Mouse (Mus musculus) MEL-GATA-1-ER (cell line): ENCODE data around the gene Tnfrsf9.

Source experiments
- DNase-seq: peaks from one replicate; pipeline ENCODE4 v3.0.0-alpha.2; 2012; ENCODE audit warnings: low read depth; ENCODE audit errors: extremely low read depth

Tnfrsf9 gene

DNA sequence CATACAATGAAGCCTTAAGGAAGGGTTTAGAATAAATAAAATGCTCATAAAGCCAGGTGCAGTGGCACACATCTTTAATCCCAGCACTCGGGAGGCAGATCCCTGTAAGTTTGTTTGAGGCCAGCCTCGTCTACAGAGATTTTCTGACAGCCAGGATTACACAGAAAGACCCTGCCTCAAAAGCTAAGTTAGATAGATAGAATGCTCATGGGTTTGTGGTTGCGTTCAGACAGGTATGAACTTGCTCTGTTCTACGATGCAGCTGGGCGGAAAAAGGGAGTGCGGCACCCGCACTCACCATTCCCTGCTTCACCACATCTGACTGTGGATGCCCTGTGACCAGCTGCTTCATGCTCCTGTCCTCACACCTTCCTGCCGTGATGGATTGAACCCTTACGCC lies 65.1 kb downstream of the Tnfrsf9 start:
- DNase-seq, result no peak

DNA sequence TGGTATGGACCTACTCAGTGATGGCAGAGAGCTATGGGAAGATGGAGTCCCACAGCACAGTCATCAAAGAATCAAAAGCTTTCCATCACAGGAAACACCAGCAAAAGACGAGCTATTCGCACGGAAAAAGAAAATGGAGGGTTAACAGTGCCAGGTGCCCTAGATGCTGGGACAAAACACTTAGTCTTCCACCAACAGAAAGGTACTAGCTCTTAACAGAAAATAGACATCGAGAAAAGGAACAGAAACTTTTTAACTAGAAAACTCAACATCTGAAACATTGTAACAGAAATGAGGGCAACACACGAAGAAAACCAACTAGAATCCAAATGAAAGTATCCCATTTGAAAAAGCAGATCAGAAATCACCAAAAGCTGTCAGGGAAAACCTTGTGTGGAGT lies 65.8 kb downstream of the Tnfrsf9 start:
- no peak for DNase-seq

DNA sequence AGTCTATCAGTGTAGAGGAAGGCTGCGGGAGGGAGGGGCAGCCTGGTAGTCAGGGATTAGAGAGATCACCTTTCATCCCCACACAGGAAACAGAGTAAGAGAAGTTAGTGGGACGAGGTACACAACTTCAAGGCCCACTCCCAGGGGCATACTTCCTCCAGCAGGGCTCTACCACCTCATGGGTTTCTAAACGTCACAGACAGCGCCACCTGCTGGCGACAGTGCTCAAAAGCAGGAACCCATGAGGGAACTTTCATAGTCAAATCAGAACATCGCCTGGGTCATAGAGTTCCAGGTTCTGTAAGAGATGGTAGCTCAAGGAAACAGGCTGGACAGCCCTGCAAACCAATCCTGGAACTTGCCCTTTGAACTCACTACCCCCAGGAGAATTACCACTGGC lies 75.8 kb downstream of the Tnfrsf9 start:
- peak; percentile 29 for DNase-seq
